Mouse (Mus musculus): Measurements from ENCODE around the gene Enkd1.

- TF ChIP-seq CTCF (IDR thresholded peaks at IDR 0.05; ENCODE audit: borderline replicate concordance, insufficient read depth, low read length), result no peak
- TF ChIP-seq POLR2A (IDR thresholded peaks at IDR 0.05; ENCODE audit: low read depth, low read length), result no peak
Measured at GRCm38 (mm10) chr8:105712286-105712685, 4.3 kb upstream of the Enkd1 start.
